In genomic region chr5:112206543-112207255, GRCm38 (mm10) we compare ENCODE assay signal across 15 mouse cellular contexts. TPM values are rescaled to one million over a fixed set of nuclear protein-coding genes. Genes with fewer than 3 reads are reported as not detected.
A peak's percentile ranks its signal among the peaks of the same experiment; 100 is the strongest.
DNase-seq lines count a peak whose midpoint lies in the region; ATAC-seq lines count a peak whose summit lies in the region.
"Had no signal": no experiment of that assay in that cellular context is flagged by ENCODE, and none has a peak within 500 bp of the region (broad histone marks: within the 10 kb centered on the region; RNA-seq: fewer than 3 reads in every experiment).

No protein-coding gene starts in this region.

- no peak for DNase-seq in heart, postnatal 36 days
- no peak for DNase-seq in hindbrain, embryonic 11.5 days (ENCODE audit: low spot score)
- no peak for DNase-seq in thymus, postnatal 14 days
- no peak for DNase-seq in gastrocnemius, postnatal 25 days
- DNase-seq: cerebellum, adult 8-10 months; kidney, postnatal 36 days; liver, embryonic 13.5 days; thymus, postnatal 25 days had no signal

- 0 out of 2 replicates have a peak, but pooled peaks cover 3% of the 10 kb centered on the region for H3K4me1 ChIP-seq in heart, embryonic 12.5 days (replicated peaks)
- H3K4me1 ChIP-seq in neural tube, embryonic 12.5 days = peaks cover 6% of the 10 kb centered on the region; the same call in 1 of the 2 replicates
- H3K4me1 ChIP-seq in neural tube, embryonic 15.5 days = 0 out of 2 replicates have a peak, but pooled peaks cover 5% of the 10 kb centered on the region
- H3K4me1 ChIP-seq in hindbrain, embryonic 11.5 days (replicated peaks; ENCODE audit: control insufficient read depth, insufficient read depth, low read length) = peaks cover 2% of the 10 kb centered on the region; the same call in 1 of the 2 replicates
- H3K4me1 ChIP-seq in limb, embryonic 13.5 days = peaks cover 11% of the 10 kb centered on the region
- H3K4me1 ChIP-seq: liver, embryonic 13.5 days had no signal

- WGBS in heart, embryonic 12.5 days = 18% methylated on average over 16 of the region's 16 CpGs
- 35% methylated on average over 16 of the region's 16 CpGs for WGBS in neural tube, embryonic 12.5 days
- WGBS in neural tube, embryonic 15.5 days = 34% methylated on average over 16 of the region's 16 CpGs
- 28% methylated on average over 16 of the region's 16 CpGs for WGBS in hindbrain, embryonic 11.5 days
- WGBS in limb, embryonic 13.5 days = 20% methylated on average over 16 of the region's 16 CpGs

- peaks cover 14% of the 10 kb centered on the region for H3K27me3 ChIP-seq in heart, embryonic 12.5 days (replicated peaks)
- no peaks in the 10 kb centered on the region; the same call in 1 of the 2 replicates for H3K27me3 ChIP-seq in neural tube, embryonic 12.5 days (replicated peaks)
- H3K27me3 ChIP-seq in neural tube, embryonic 15.5 days (replicated peaks) = no peaks in the 10 kb centered on the region
- no peaks in the 10 kb centered on the region for H3K27me3 ChIP-seq in hindbrain, embryonic 11.5 days (ENCODE audit: control insufficient read depth, insufficient read depth, low read length)
- peaks cover 12% of the 10 kb centered on the region for H3K27me3 ChIP-seq in limb, embryonic 13.5 days

- H3K4me3 ChIP-seq in heart, embryonic 12.5 days = no peak overlapping the region
- H3K4me3 ChIP-seq in neural tube, embryonic 12.5 days = no peak overlapping the region
- H3K4me3 ChIP-seq in neural tube, embryonic 15.5 days (replicated peaks) = no peak overlapping the region
- no peak overlapping the region for H3K4me3 ChIP-seq in hindbrain, embryonic 11.5 days (ENCODE audit: low read depth, low read length)
- no peak overlapping the region for H3K4me3 ChIP-seq in limb, embryonic 13.5 days
- H3K4me3 ChIP-seq: heart, embryonic 15.5 days; left cerebral cortex, adult 2 months; liver, embryonic 13.5 days; megakaryocyte, embryonic 14.5 days had no signal

- H3K9me3 ChIP-seq in heart, embryonic 12.5 days (replicated peaks) = no peaks in the 10 kb centered on the region; the same call in 1 of the 2 replicates
- H3K9me3 ChIP-seq in neural tube, embryonic 12.5 days = no peaks in the 10 kb centered on the region
- no peaks in the 10 kb centered on the region for H3K9me3 ChIP-seq in neural tube, embryonic 15.5 days (replicated peaks)
- no peaks in the 10 kb centered on the region for H3K9me3 ChIP-seq in hindbrain, embryonic 11.5 days (ENCODE audit: control insufficient read depth, low read length)
- no peaks in the 10 kb centered on the region for H3K9me3 ChIP-seq in limb, embryonic 13.5 days
- H3K9me3 ChIP-seq: heart, embryonic 15.5 days; liver, embryonic 13.5 days had no signal

- no peaks in the 10 kb centered on the region for H3K36me3 ChIP-seq in heart, embryonic 12.5 days
- no peaks in the 10 kb centered on the region for H3K36me3 ChIP-seq in neural tube, embryonic 12.5 days
- no peaks in the 10 kb centered on the region for H3K36me3 ChIP-seq in neural tube, embryonic 15.5 days
- no peaks in the 10 kb centered on the region for H3K36me3 ChIP-seq in hindbrain, embryonic 11.5 days (ENCODE audit: control insufficient read depth, insufficient read depth, low read length)
- no peaks in the 10 kb centered on the region for H3K36me3 ChIP-seq in limb, embryonic 13.5 days
- H3K36me3 ChIP-seq: heart, embryonic 15.5 days; liver, embryonic 13.5 days had no signal

- no peak for ATAC-seq in heart, embryonic 12.5 days (ENCODE audit: insufficient number of reproducible peaks, low FRiP score)
- ATAC-seq in neural tube, embryonic 12.5 days (ENCODE audit: low FRiP score, low read depth) = no peak
- no peak for ATAC-seq in neural tube, embryonic 15.5 days (ENCODE audit: low FRiP score)
- no peak for ATAC-seq in hindbrain, embryonic 11.5 days (ENCODE audit: low FRiP score)
- ATAC-seq in limb, embryonic 13.5 days (ENCODE audit: low FRiP score, low read depth) = peak; percentile 38; the same call in 1 of the 2 replicates

- no peak overlapping the region for H3K9ac ChIP-seq in heart, embryonic 12.5 days
- H3K9ac ChIP-seq in neural tube, embryonic 12.5 days = no peak overlapping the region
- no peak overlapping the region for H3K9ac ChIP-seq in neural tube, embryonic 15.5 days (replicated peaks)
- no peak overlapping the region for H3K9ac ChIP-seq in hindbrain, embryonic 11.5 days (ENCODE audit: low read depth, low read length)
- peak overlapping the region; percentile 31; the same call in 1 of the 2 replicates for H3K9ac ChIP-seq in limb, embryonic 13.5 days
- H3K9ac ChIP-seq: heart, embryonic 15.5 days; liver, embryonic 13.5 days had no signal

- H3K4me2 ChIP-seq in heart, embryonic 12.5 days = peak overlapping the region; percentile 22; the same call in 1 of the 2 replicates
- H3K4me2 ChIP-seq in neural tube, embryonic 12.5 days (replicated peaks) = 0 out of 2 replicates have a peak overlapping the region, but pooled peaks have one; percentile 3
- H3K4me2 ChIP-seq in neural tube, embryonic 15.5 days = no peak overlapping the region
- no peak overlapping the region for H3K4me2 ChIP-seq in hindbrain, embryonic 11.5 days (replicated peaks; ENCODE audit: low read depth, low read length)
- H3K4me2 ChIP-seq in limb, embryonic 13.5 days (replicated peaks) = peak overlapping the region; percentile 40
- H3K4me2 ChIP-seq: heart, embryonic 15.5 days; liver, embryonic 13.5 days had no signal

- H3K27ac ChIP-seq in heart, embryonic 12.5 days (ENCODE audit: poor library complexity, severe bottlenecking) = no peak overlapping the region
- H3K27ac ChIP-seq in neural tube, embryonic 12.5 days = no peak overlapping the region
- H3K27ac ChIP-seq in neural tube, embryonic 15.5 days (replicated peaks) = no peak overlapping the region
- H3K27ac ChIP-seq in hindbrain, embryonic 11.5 days (ENCODE audit: low read depth, low read length) = 0 out of 2 replicates have a peak overlapping the region, but pooled peaks have one; percentile 18
- no peak overlapping the region for H3K27ac ChIP-seq in limb, embryonic 13.5 days
- H3K27ac ChIP-seq: heart, embryonic 15.5 days; left cerebral cortex, adult 2 months; liver, embryonic 13.5 days had no signal

- intact Hi-C loops in heart, postnatal 36 days (cut with DNase I) = no loop called here

RNA-seq across cellular contexts. Expression of gene Cryba4, which starts 45.6 kb away (rescaled TPM):
- 0.57 and 0.64 TPM in 2 replicates for polyA plus RNA-seq in heart, embryonic 12.5 days (2016; fragmentation: Nextera tagmentation; extraction: Ambion mirVana)
- total RNA-seq in heart, postnatal 36 days (2021) = 1 to 10 TPM; 6.0 to 9.8 TPM
- polyA plus RNA-seq in neural tube, embryonic 12.5 days (2016; fragmentation: Nextera tagmentation; extraction: Ambion mirVana) = 2.4 and 3.0 TPM in 2 replicates
- 1.7 and 2.5 TPM in 2 replicates for polyA plus RNA-seq in neural tube, embryonic 15.5 days (2015; fragmentation: Nextera tagmentation; extraction: Ambion mirVana)
- polyA plus RNA-seq in hindbrain, embryonic 11.5 days (2014; fragmentation: Nextera tagmentation; extraction: Ambion mirVana) = 1.4 and 1.9 TPM in 2 replicates
- polyA plus RNA-seq in limb, embryonic 13.5 days (2015; fragmentation: Nextera tagmentation; extraction: Ambion mirVana) = 0.98 and 1.1 TPM in 2 replicates
- under 1 TPM in 1 of 2 experiments, not detected in 1; 0.46 TPM for total RNA-seq in gastrocnemius, postnatal 25 days (2021)

RNA-seq across cellular contexts. Expression of gene Crybb1, which starts 48.9 kb away (rescaled TPM):
- polyA plus RNA-seq in heart, embryonic 12.5 days (2016; fragmentation: Nextera tagmentation; extraction: Ambion mirVana) = 0.46 and 0.67 TPM in 2 replicates
- 1 to 10 TPM in 1 of 2 experiments, under 1 TPM in 1; 0.80 to 3.4 TPM for total RNA-seq in heart, postnatal 36 days (2021)
- polyA plus RNA-seq in neural tube, embryonic 12.5 days (2016; fragmentation: Nextera tagmentation; extraction: Ambion mirVana) = 2.9 and 3.1 TPM in 2 replicates
- 5.8 and 6.2 TPM in 2 replicates for polyA plus RNA-seq in neural tube, embryonic 15.5 days (2015; fragmentation: Nextera tagmentation; extraction: Ambion mirVana)
- 0.59 and 0.88 TPM in 2 replicates for polyA plus RNA-seq in hindbrain, embryonic 11.5 days (2014; fragmentation: Nextera tagmentation; extraction: Ambion mirVana)
- 0.96 and 1.5 TPM in 2 replicates for polyA plus RNA-seq in limb, embryonic 13.5 days (2015; fragmentation: Nextera tagmentation; extraction: Ambion mirVana)
- 1 to 10 TPM; 3.2 to 3.9 TPM for total RNA-seq in gastrocnemius, postnatal 25 days (2021)

Comparison
In these comparisons a context has a peak if more than half of its experiments do, and no peak if none do; other contexts are left out.
1. H3K4me2 ChIP-seq: peak in heart, embryonic 12.5 days (single experiment), neural tube, embryonic 12.5 days (single experiment) and limb, embryonic 13.5 days (single experiment); none in neural tube, embryonic 15.5 days (single experiment) and hindbrain, embryonic 11.5 days (single experiment).